Mouse (Mus musculus) liver, postnatal 0 days (tissue): ENCODE measurements at regions not wholly inside any gene's neighbourhood (a gene's known extent, or its start where the extent isn't known, plus 50 kb on each side); places are given as distances from the start of the nearest gene placed in this dataset.

Source experiments
- CTCF ChIP-seq: sonication (generic); IDR thresholded peaks from 2 replicates; pipeline ENCODE4 v1.5.1; 2016; ENCODE audit warnings: antibody characterized with exemption, low read depth
- EP300 ChIP-seq: IDR thresholded peaks from 2 replicates; pipeline ENCODE4 v1.6.1; 2016; ENCODE audit warnings: antibody characterized with exemption, low read depth, mild to moderate bottlenecking

- no peak for TF ChIP-seq CTCF
- TF ChIP-seq EP300 = no peak
Observed at GRCm38 (mm10) chr13:52120795-52121194, 274.3 kb downstream of the Gadd45g start.
